Mouse (Mus musculus) thymus, adult 2 months (tissue): ENCODE results near the gene Csrp2.

Experiments
- CTCF ChIP-seq: fragments of 200-500 bp; IDR thresholded peaks from 2 replicates; pipeline ENCODE4 v1.5.1; 2012; ENCODE audit warnings: mild to moderate bottlenecking, control low read depth, low read length, moderate library complexity, borderline replicate concordance; ENCODE audit not compliant: control insufficient read depth, poor library complexity, insufficient read depth; ENCODE audit errors: extremely low read depth
- POLR2A ChIP-seq: fragments of 200-500 bp; IDR thresholded peaks from 2 replicates; pipeline ENCODE4 v1.6.1; 2012; ENCODE audit warnings: mild to moderate bottlenecking, low read length, control low read depth, moderate library complexity; ENCODE audit not compliant: control insufficient read depth, poor library complexity, insufficient read depth; ENCODE audit errors: extremely low read depth

DNA sequence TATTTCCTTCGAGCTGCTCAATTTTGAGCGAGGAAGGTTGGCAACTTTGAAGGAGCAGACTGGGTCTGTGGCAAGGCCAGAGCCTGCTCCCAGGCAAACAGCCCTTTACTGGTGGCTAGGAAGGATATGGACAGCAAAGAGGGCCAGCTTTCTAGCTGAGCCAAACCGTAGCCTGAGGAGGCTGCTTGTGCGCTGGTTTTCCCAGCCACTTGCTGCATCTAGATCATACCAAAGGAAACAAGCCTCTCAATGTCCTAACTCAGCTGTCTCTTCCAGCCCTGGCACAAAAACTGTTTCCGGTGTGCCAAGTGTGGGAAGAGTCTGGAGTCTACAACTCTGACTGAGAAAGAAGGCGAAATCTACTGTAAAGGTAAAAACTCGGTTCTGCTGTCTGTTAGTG is 18.8 kb downstream of the Csrp2 start:
- TF ChIP-seq CTCF, result no peak
- TF ChIP-seq POLR2A, result no peak
